Mouse (Mus musculus) right cerebral cortex, postnatal 14 days (tissue): ENCODE measurements at regions not wholly inside any gene's neighbourhood (a gene's known extent, or its start where the extent isn't known, plus 50 kb on each side); places are given as distances from the start of the nearest gene placed in this dataset.
"Not testable (repeated sequence)": the region's sequence is repeated elsewhere in the genome, so short reads cannot be mapped to it uniquely, and the experiment has no call there.

Experiments used
- DNase-seq: peaks from one replicate; pipeline ENCODE4 v3.0.0; 2022

DNA sequence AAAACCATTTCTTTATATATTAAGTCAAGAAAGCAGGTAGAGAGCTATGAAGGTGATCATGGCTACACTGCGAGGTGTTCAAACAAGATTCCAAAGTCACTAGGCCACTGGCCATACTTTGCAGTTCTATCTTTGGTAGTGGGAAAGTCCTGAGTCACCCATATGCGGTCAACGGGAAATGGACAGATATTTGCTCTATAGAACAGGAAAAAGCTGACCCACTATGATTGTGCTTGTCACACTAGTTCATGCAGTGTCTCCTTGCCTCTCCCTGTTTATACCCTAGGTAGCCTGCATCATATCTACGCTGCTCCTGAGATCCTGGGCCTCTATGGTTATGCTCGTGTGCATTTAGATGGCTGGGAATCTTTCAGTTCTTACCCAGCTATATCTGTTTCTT, 188.9 kb upstream of the Pfkp start:
- DNase-seq = no peak

- no peak for DNase-seq
Observed at GRCm38 (mm10) chr13:6837075-6837422, 188.5 kb upstream of the Pfkp start.

- DNase-seq = peak; percentile 46
Observed at GRCm38 (mm10) chr13:6836351-6837074, 187.9 kb upstream of the Pfkp start.

DNA sequence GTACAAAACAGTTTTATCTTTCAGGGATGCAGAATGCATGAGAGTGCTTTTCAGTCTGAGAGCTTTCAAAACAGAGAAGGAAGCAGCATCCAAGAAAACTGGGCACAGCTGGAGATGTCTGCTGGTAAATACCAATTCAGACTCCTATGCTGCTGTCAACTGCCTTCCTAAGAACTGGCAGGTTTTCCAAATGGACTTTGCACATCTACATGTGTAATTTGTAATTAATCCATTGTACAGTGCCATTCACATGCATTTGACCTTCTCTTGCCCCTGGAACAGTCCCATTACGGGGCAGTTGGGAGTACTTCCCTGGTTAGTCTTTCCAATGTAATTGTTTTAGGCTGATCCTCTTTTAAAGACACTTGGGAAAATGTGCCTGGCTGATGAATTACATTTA, 181.3 kb upstream of the Pfkp start:
- no peak for DNase-seq

DNA sequence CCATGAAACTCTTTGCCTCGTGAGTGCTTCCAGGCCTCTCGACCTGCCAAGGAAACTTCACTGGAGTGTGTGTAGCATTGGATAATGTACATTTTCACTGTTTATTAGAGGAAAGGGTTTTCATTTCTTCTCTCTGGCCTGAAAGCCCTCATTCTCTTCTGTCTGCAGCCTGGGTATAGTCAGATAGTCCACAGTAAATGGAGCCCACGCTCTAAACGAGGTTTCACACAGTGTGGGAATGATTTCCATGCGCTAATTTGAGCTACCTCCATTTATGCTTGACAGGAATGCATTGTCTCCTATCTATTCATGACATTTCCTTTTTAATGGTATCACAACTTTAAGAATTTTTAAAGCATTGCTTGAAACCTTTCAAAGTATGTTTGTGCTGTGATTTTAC, 180.8 kb upstream of the Pfkp start:
- no peak for DNase-seq

GRCm38 (mm10) chr13:6828601-6829330, 180.2 kb upstream of the Pfkp start:
- DNase-seq = not testable (repeated sequence)

DNA sequence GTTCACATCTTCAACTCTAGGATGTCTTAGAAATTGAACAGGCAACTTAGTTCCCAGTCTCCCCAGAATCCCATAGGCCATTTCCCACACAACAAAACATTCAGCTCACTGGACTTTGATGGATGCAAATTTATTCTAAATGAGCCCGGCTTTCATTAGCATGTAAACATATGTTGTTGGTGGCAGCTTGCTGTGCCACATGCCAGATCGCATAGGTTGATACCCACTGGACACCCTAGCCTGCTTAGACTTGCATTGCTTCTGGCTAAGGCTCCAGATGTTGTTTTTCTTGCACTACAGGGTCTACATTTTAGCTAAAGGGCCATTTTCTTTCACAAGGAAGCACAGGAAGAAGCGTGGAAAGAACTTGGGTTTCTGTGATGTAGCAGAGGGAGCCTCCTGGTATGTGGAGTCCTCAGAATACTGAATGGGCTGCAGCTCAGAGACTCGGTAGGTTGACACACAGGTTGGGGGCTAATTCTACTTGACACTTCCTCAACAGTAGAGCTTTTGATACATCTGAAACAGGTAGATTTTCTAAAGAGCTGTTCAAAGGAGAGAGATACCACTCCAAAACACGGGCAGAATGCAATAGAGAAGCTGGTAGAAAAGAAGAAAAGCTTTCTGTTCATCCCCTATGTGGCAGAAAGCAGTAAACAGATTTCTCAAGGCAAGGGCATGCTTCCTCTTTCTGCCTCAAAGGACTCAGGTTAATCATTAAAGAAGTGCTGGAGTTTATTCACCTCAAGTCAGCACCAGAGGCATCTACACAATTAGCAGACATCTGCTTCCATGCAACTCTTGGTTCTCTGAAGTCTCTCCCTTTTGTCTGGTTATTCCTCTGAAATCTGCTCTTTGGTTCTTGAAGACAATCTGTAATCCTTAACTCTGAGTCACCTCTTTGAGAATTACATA, 153.9 kb upstream of the Pfkp start:
- no peak for DNase-seq

- DNase-seq = no peak
Observed at GRCm38 (mm10) chr13:6767936-6768588, 119.5 kb upstream of the Pfkp start.

- DNase-seq = no peak
Observed at GRCm38 (mm10) chr13:6757151-6757550, 108.6 kb upstream of the Pfkp start.

- DNase-seq = no peak
Observed at GRCm38 (mm10) chr13:6751599-6751998, 103.0 kb upstream of the Pfkp start.

GRCm38 (mm10) chr13:6751149-6751548, 102.6 kb upstream of the Pfkp start:
- DNase-seq = no peak

GRCm38 (mm10) chr13:6741916-6742315, 93.3 kb upstream of the Pfkp start:
- DNase-seq = no peak

DNA sequence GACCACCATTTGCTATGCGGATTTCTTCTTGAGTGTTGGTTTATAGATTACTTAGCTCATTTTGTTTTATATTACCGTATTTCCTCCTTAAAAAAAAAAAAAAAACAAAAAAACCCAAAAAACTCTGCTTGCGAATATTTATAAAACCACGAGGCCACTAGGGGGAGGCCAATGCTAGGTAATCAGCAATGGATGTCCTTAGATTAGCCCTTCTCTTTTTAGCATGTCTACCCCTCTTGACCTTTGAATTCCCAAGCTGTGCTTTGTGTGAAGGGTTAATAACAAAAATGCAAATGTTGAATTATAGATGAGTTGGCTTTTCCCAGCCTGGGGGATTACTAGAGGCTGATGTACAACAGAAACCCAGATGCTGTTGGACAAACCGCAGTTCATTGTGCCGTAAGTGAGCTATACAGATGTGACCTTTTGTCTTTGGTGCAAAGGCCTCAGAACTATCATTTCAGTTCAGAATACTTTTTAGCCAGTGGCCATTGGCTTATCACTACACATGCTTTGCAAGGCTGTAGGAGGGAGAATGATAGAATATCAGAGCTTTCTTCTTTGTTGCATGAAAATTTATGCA, 88.5 kb upstream of the Pfkp start:
- DNase-seq = peak; percentile 7
